Mouse (Mus musculus): ENCODE data around the gene Ankrd13a. TPM values are rescaled to one million over a fixed set of nuclear protein-coding genes. Genes with fewer than 3 reads are reported as not detected.

Ankrd13a gene
- total and polyA plus RNA-seq, 3 experiments = 73.8 to 123 (median 89.4) TPM

- no peak for TF ChIP-seq RCOR1 (conservative IDR thresholded peaks at IDR 0.05; ENCODE audit: low read depth, low read length)
- TF ChIP-seq USF2 (conservative IDR thresholded peaks at IDR 0.05; ENCODE audit: low read depth, low read length) = peak; percentile 94
- no peak for TF ChIP-seq NELFE (IDR thresholded peaks at IDR 0.05; ENCODE audit: low read depth, low read length)
- no peak for TF ChIP-seq ZNF384 (IDR thresholded peaks at IDR 0.05; ENCODE audit: low read depth, low read length)
- TF ChIP-seq UBTF (IDR thresholded peaks at IDR 0.05; ENCODE audit: low read depth, low read length) = no peak; the same call in 1 of the 2 replicates
- TF ChIP-seq POLR2AphosphoS2 (IDR thresholded peaks at IDR 0.05; ENCODE audit: low read depth, low read length) = no peak; the same call in 1 of the 2 replicates
- TF ChIP-seq SMC3 (IDR thresholded peaks at IDR 0.05; ENCODE audit: low read depth, low read length) = no peak
- no peak for TF ChIP-seq PAX5 (IDR thresholded peaks at IDR 0.05; ENCODE audit: low read length)
- no peak for TF ChIP-seq MAZ (IDR thresholded peaks at IDR 0.05; ENCODE audit: low read depth, low read length)
- no peak for TF ChIP-seq ZKSCAN1 (IDR thresholded peaks at IDR 0.05; ENCODE audit: borderline replicate concordance, low read depth, low read length)
- TF ChIP-seq ZC3H11A (IDR thresholded peaks at IDR 0.05; ENCODE audit: low read depth, low read length) = no peak
- peak; percentile 97 for TF ChIP-seq NRF1 (IDR thresholded peaks at IDR 0.05; ENCODE audit: low read depth, low read length)
- TF ChIP-seq TBP (conservative IDR thresholded peaks at IDR 0.05; ENCODE audit: low read depth, low read length) = no peak; the same call in 1 of the 2 replicates
- peak; percentile 96 for TF ChIP-seq USF1 (IDR thresholded peaks at IDR 0.05; ENCODE audit: low read depth, low read length)
- peak; percentile 94 for TF ChIP-seq ELF1 (IDR thresholded peaks at IDR 0.05; ENCODE audit: low read depth, low read length)
- TF ChIP-seq ETS1 (conservative IDR thresholded peaks at IDR 0.05; ENCODE audit: low read depth, low read length) = no peak
- no peak for TF ChIP-seq RAD21 (IDR thresholded peaks at IDR 0.05; ENCODE audit: low read depth, low read length)
- TF ChIP-seq BHLHE40 (IDR thresholded peaks at IDR 0.05; ENCODE audit: low read depth, low read length) = peak; percentile 87
These were observed 1.2 kb upstream of the Ankrd13a start (continued) for GRCm38 (mm10) chr5:114773211-114773710.

- peak overlapping the region; percentile 85 to 99 (median 91) for H3K4me3 ChIP-seq (replicated peaks in 1 of 3; ENCODE audit: low read depth in 2 of 3, low read length in 2 of 3, poor library complexity in 1 of 3)
- peaks cover 10 to 52% of the 10 kb centered on the region in 2 experiments for H3K4me1 ChIP-seq (ENCODE audit: control insufficient read depth in 1 of 2, insufficient read depth in 2 of 2)
- H3K27ac ChIP-seq (ENCODE audit: insufficient read depth, low read depth) = peak overlapping the region; percentile 61
- H3K4me2 ChIP-seq (ENCODE audit: insufficient read depth, low read depth, poor library complexity, severe bottlenecking) = peak overlapping the region; percentile 96
- in situ Hi-C loops (cut with MboI; ENCODE audit: low pct_ligation_motif_present, low pct_unique_long_range_greater_than_20kb, low sequenced_read_pairs) (no loop called here), dilution Hi-C loops (cut with MboI; ENCODE audit: extremely low pct_ligation_motif_present, extremely low pct_unique_long_range_greater_than_20kb, low sequenced_read_pairs) (no loop called here)
- H3K9ac ChIP-seq (ENCODE audit: insufficient read depth, low read depth) = peak overlapping the region; percentile 91
- no peaks in the 10 kb centered on the region for H3K9me3 ChIP-seq (replicated peaks; ENCODE audit: low read length)
- TF ChIP-seq PAX5 (IDR thresholded peaks at IDR 0.05; ENCODE audit: low read length) (no peak), SMC3 (IDR thresholded peaks at IDR 0.05; ENCODE audit: low read depth, low read length) (no peak), ETS1 (conservative IDR thresholded peaks at IDR 0.05; ENCODE audit: low read depth, low read length) (no peak), POLR2AphosphoS2 (IDR thresholded peaks at IDR 0.05; ENCODE audit: low read depth, low read length) (no peak)
- peaks cover 66% of the 10 kb centered on the region for H3K79me2 ChIP-seq (replicated peaks; ENCODE audit: control insufficient read depth, extremely low read depth, insufficient read depth, poor library complexity, severe bottlenecking)
- no peaks in the 10 kb centered on the region for H3K27me3 ChIP-seq (replicated peaks)
- peak; percentile 30 for DNase-seq (ENCODE audit: extremely low read depth)
- peaks cover 7 to 28% of the 10 kb centered on the region in 2 experiments for H3K36me3 ChIP-seq (replicated peaks in 1 of 2; ENCODE audit: control insufficient read depth in 1 of 2, insufficient read depth in 1 of 2, low read length in 1 of 2)
These were observed 697 bp upstream of the Ankrd13a start for GRCm38 (mm10) chr5:114773780-114774179.

Measured in CH12.LX (cell line).